Mouse (Mus musculus): ENCODE results near the gene Dbnl. TPM values are rescaled to one million over a fixed set of nuclear protein-coding genes. Genes with fewer than 3 reads are reported as not detected.

The Dbnl gene
- polyA plus RNA-seq, 1 experiment, result 71.0 TPM

- Histone ChIP-seq H3K4me3 (no peak overlapping the region), H3K4me2 (ENCODE audit: low read depth) (peak overlapping the region; percentile 83), H3K36me3 (ENCODE audit: control insufficient read depth, insufficient read depth) (no peaks in the 10 kb centered on the region), H3ac (ENCODE audit: control insufficient read depth, insufficient read length) (no peak overlapping the region), H3K79me2 (ENCODE audit: control insufficient read depth, insufficient read depth) (no peaks in the 10 kb centered on the region), H3K27me3 (ENCODE audit: control insufficient read depth, insufficient read depth, insufficient read length) (no peaks in the 10 kb centered on the region)
- TF ChIP-seq CEBPB (IDR thresholded peaks at IDR 0.05; ENCODE audit: insufficient read depth, poor library complexity, severe bottlenecking) (no peak), MYOG (IDR thresholded peaks at IDR 0.05; ENCODE audit: control insufficient read depth in 1 of 3, insufficient read depth in 1 of 3, insufficient read length in 2 of 3, low read depth in 2 of 3) (peak in 1 of 3 experiments; percentile 49), MYOD1 (IDR thresholded peaks at IDR 0.05; ENCODE audit: control insufficient read depth in 1 of 3, insufficient read length in 2 of 3, low read depth in 2 of 3) (peak in 1 of 3 experiments; percentile 52)
These were observed 47.8 kb downstream of the Dbnl start for GRCm38 (mm10) chr11:5836126-5836525.

GRCm38 (mm10) chr11:5837251-5838246 is 49.3 kb downstream of the Dbnl start, which contains the start of gene Polm:
Polm (minus strand) TSS chr11:5838016.
- TF ChIP-seq REST (IDR thresholded peaks at IDR 0.05; ENCODE audit: insufficient read depth, insufficient read length), result no peak
- TF ChIP-seq POLR2AphosphoS2 (IDR thresholded peaks at IDR 0.05; ENCODE audit: insufficient read length, low read depth), result peak; percentile 33
- peak; percentile 8 to 82 (median 74) for TF ChIP-seq MYOG (IDR thresholded peaks at IDR 0.05; ENCODE audit: control insufficient read depth in 1 of 3, insufficient read depth in 1 of 3, insufficient read length in 2 of 3, low read depth in 2 of 3)
- TF ChIP-seq CEBPB (IDR thresholded peaks at IDR 0.05; ENCODE audit: insufficient read depth, poor library complexity, severe bottlenecking), result no peak
- peak; percentile 75 for TF ChIP-seq POLR2A (IDR thresholded peaks at IDR 0.05; ENCODE audit: insufficient read length, low read depth)
- TF ChIP-seq E2F4 (IDR thresholded peaks at IDR 0.05; ENCODE audit: insufficient read depth), result no peak
- no peak for TF ChIP-seq SRF (IDR thresholded peaks at IDR 0.05; ENCODE audit: control insufficient read depth, insufficient read length, low read depth)
- no peak for TF ChIP-seq TCF3 (IDR thresholded peaks at IDR 0.05; ENCODE audit: insufficient read length, low read depth)
- TF ChIP-seq TCF12 (IDR thresholded peaks at IDR 0.05; ENCODE audit: insufficient read depth, poor library complexity, severe bottlenecking), result no peak
- TF ChIP-seq MAX (IDR thresholded peaks at IDR 0.05; ENCODE audit: low read depth), result no peak
- peak in 2 of 3 experiments; percentile 72 for TF ChIP-seq MYOD1 (IDR thresholded peaks at IDR 0.05; ENCODE audit: control insufficient read depth in 1 of 3, insufficient read length in 2 of 3, low read depth in 2 of 3)
- no peak for TF ChIP-seq USF1 (IDR thresholded peaks at IDR 0.05; ENCODE audit: low read depth)
- Histone ChIP-seq H3K27me3 (ENCODE audit: control insufficient read depth, insufficient read depth, insufficient read length) (no peaks in the 10 kb centered on the region), H3K4me2 (ENCODE audit: low read depth) (peak within 1 kb of the TSS; percentile 83)

GRCm38 (mm10) chr11:5840346-5840745 is 52.1 kb downstream of the Dbnl start:
- H3K36me3 ChIP-seq (ENCODE audit: control insufficient read depth, insufficient read depth), result no peaks in the 10 kb centered on the region
- no peak overlapping the region for H3ac ChIP-seq (ENCODE audit: control insufficient read depth, insufficient read length)
- H3K4me3 ChIP-seq, result no peak overlapping the region
- H3K27me3 ChIP-seq (ENCODE audit: control insufficient read depth, insufficient read depth, insufficient read length), result no peaks in the 10 kb centered on the region
- TF ChIP-seq MYOD1 (IDR thresholded peaks at IDR 0.05; ENCODE audit: control insufficient read depth in 1 of 3, insufficient read length in 2 of 3, low read depth in 2 of 3), result peak in 1 of 3 experiments; percentile 7
- TF ChIP-seq TCF12 (IDR thresholded peaks at IDR 0.05; ENCODE audit: insufficient read depth, poor library complexity, severe bottlenecking), result no peak
- no peak overlapping the region for H3K4me2 ChIP-seq (ENCODE audit: low read depth)
- H3K79me2 ChIP-seq (ENCODE audit: control insufficient read depth, insufficient read depth), result no peaks in the 10 kb centered on the region

More at GRCm38 (mm10) chr11:5837251-5838246, 49.3 kb downstream of the Dbnl start, which contains the start of gene Polm:
- Histone ChIP-seq H3ac (ENCODE audit: control insufficient read depth, insufficient read length) (peak within 1 kb of the TSS; percentile 3), H3K79me2 (ENCODE audit: control insufficient read depth, insufficient read depth) (no peaks in the 10 kb centered on the region), H3K4me3 (peak within 1 kb of the TSS; percentile 37), H3K36me3 (ENCODE audit: control insufficient read depth, insufficient read depth) (no peaks in the 10 kb centered on the region)

GRCm38 (mm10) chr11:5841751-5842150 is 53.5 kb downstream of the Dbnl start:
- H3K36me3 ChIP-seq (ENCODE audit: control insufficient read depth, insufficient read depth), result no peaks in the 10 kb centered on the region
- no peak overlapping the region for H3ac ChIP-seq (ENCODE audit: control insufficient read depth, insufficient read length)
- no peak overlapping the region for H3K4me3 ChIP-seq
- no peaks in the 10 kb centered on the region for H3K79me2 ChIP-seq (ENCODE audit: control insufficient read depth, insufficient read depth)
- no peak overlapping the region for H3K4me2 ChIP-seq (ENCODE audit: low read depth)
- TF ChIP-seq TCF12 (IDR thresholded peaks at IDR 0.05; ENCODE audit: insufficient read depth, poor library complexity, severe bottlenecking) (no peak), MYOD1 (IDR thresholded peaks at IDR 0.05; ENCODE audit: control insufficient read depth in 1 of 3, insufficient read length in 2 of 3, low read depth in 2 of 3) (no peak), POLR2A (IDR thresholded peaks at IDR 0.05; ENCODE audit: insufficient read length, low read depth) (no peak), MAX (IDR thresholded peaks at IDR 0.05; ENCODE audit: low read depth) (no peak), USF1 (IDR thresholded peaks at IDR 0.05; ENCODE audit: low read depth) (no peak), REST (IDR thresholded peaks at IDR 0.05; ENCODE audit: insufficient read depth, insufficient read length) (no peak), MYOG (IDR thresholded peaks at IDR 0.05; ENCODE audit: control insufficient read depth in 1 of 3, insufficient read depth in 1 of 3, insufficient read length in 2 of 3, low read depth in 2 of 3) (no peak), CEBPB (IDR thresholded peaks at IDR 0.05; ENCODE audit: insufficient read depth, poor library complexity, severe bottlenecking) (no peak), SRF (IDR thresholded peaks at IDR 0.05; ENCODE audit: control insufficient read depth, insufficient read length, low read depth) (no peak), E2F4 (IDR thresholded peaks at IDR 0.05; ENCODE audit: insufficient read depth) (no peak), TCF3 (IDR thresholded peaks at IDR 0.05; ENCODE audit: insufficient read length, low read depth) (no peak), POLR2AphosphoS2 (IDR thresholded peaks at IDR 0.05; ENCODE audit: insufficient read length, low read depth) (no peak)
- no peaks in the 10 kb centered on the region for H3K27me3 ChIP-seq (ENCODE audit: control insufficient read depth, insufficient read depth, insufficient read length)

Data from myocyte (in vitro differentiated cells).